Mouse (Mus musculus): Measurements from ENCODE around the gene Gzmc.

DNA sequence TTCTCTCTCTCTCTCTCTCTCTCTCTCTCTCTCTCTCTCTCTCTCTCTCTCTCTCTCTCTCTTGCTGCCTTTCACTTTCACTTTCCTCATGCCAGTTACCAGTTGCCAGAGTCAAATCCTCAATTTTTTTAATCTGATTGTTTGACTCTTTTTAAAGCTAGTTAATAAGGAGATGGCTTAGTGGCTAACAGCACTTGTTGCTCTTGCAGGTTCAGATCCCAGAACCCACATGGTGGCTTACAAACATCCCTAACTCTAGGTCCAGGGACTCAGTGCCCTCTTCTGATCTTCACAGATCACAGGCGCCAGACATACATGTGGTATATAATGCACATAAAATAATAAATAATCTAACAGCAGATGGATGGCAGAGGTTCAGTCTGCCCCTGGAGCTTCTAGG lies 49.4 kb upstream of the Gzmc start:
- no peak for TF ChIP-seq CTCF (IDR thresholded peaks at IDR 0.05; ENCODE audit: extremely low read depth, insufficient read depth, insufficient read length, insufficient replicate concordance)
- no peak for TF ChIP-seq POLR2A (IDR thresholded peaks at IDR 0.05; ENCODE audit: low read depth, low read length)

All from spleen, adult 2 months (tissue).